Mouse (Mus musculus): ENCODE measurements around the gene Chd9.
"Not testable (repeated sequence)": the region's sequence is repeated elsewhere in the genome, so short reads cannot be mapped to it uniquely, and the experiment has no call there.

Gene Chd9

GRCm38 (mm10) chr8:90907848-90908551, 79.8 kb downstream of the Chd9 start:
- DNase-seq (ENCODE audit: low spot score): peak; percentile 97

- peak; percentile 52 for DNase-seq (ENCODE audit: low spot score)
Measured at GRCm38 (mm10) chr8:90908580-90909471, 80.7 kb downstream of the Chd9 start.

GRCm38 (mm10) chr8:90923158-90923905, 95.2 kb downstream of the Chd9 start:
- no peak for DNase-seq (ENCODE audit: low spot score)

- DNase-seq (ENCODE audit: low spot score): no peak
Measured at GRCm38 (mm10) chr8:90928412-90928811, 100.3 kb downstream of the Chd9 start.

GRCm38 (mm10) chr8:90930125-90930524, 102.0 kb downstream of the Chd9 start:
- not testable (repeated sequence) for DNase-seq (ENCODE audit: low spot score)

- no peak for DNase-seq (ENCODE audit: low spot score)
Measured at GRCm38 (mm10) chr8:90932934-90933333, 104.8 kb downstream of the Chd9 start.

- DNase-seq (ENCODE audit: low spot score): no peak
Measured at GRCm38 (mm10) chr8:90934786-90935185, 106.6 kb downstream of the Chd9 start.

GRCm38 (mm10) chr8:90936840-90937239, 108.7 kb downstream of the Chd9 start:
- no peak for DNase-seq (ENCODE audit: low spot score)

GRCm38 (mm10) chr8:90938352-90938930, 110.3 kb downstream of the Chd9 start:
- no peak for DNase-seq (ENCODE audit: low spot score)

- no peak for DNase-seq (ENCODE audit: low spot score)
Measured at GRCm38 (mm10) chr8:90939867-90940266, 111.7 kb downstream of the Chd9 start.

GRCm38 (mm10) chr8:90943770-90944169, 115.6 kb downstream of the Chd9 start:
- no peak for DNase-seq (ENCODE audit: low spot score)

- DNase-seq (ENCODE audit: low spot score): peak; percentile 63
Measured at GRCm38 (mm10) chr8:90954802-90955760, 126.9 kb downstream of the Chd9 start.

- no peak for DNase-seq (ENCODE audit: low spot score)
Measured at GRCm38 (mm10) chr8:90955761-90956136, 127.6 kb downstream of the Chd9 start.

- DNase-seq (ENCODE audit: low spot score): no peak
Measured at GRCm38 (mm10) chr8:90956390-90956789, 128.2 kb downstream of the Chd9 start.

- no peak for DNase-seq (ENCODE audit: low spot score)
Measured at GRCm38 (mm10) chr8:90957711-90958110, 129.6 kb downstream of the Chd9 start.

- no peak for DNase-seq (ENCODE audit: low spot score)
Measured at GRCm38 (mm10) chr8:90959721-90960120, 131.6 kb downstream of the Chd9 start.

GRCm38 (mm10) chr8:90961603-90962002, 133.5 kb downstream of the Chd9 start:
- DNase-seq (ENCODE audit: low spot score): no peak

GRCm38 (mm10) chr8:90964044-90964443, 135.9 kb downstream of the Chd9 start:
- DNase-seq (ENCODE audit: low spot score): no peak

- no peak for DNase-seq (ENCODE audit: low spot score)
Measured at GRCm38 (mm10) chr8:90965467-90966170, 137.5 kb downstream of the Chd9 start.

- DNase-seq (ENCODE audit: low spot score): no peak
Measured at GRCm38 (mm10) chr8:90968307-90968706, 140.2 kb downstream of the Chd9 start.

Data from urinary bladder, postnatal 14 days (tissue).